Mouse (Mus musculus) embryonic fibroblast, embryonic 13.5 days (primary cell): ENCODE measurements around the gene Aldoc.

Source experiments
- CTCF ChIP-seq: IDR thresholded peaks from 2 replicates; pipeline ENCODE4 v1.5.1; 2011; ENCODE audit warnings: mild to moderate bottlenecking, control low read depth, low read length, moderate library complexity, borderline replicate concordance; ENCODE audit not compliant: insufficient read depth
- POLR2A ChIP-seq: IDR thresholded peaks from 2 replicates; pipeline ENCODE4 v1.6.1; 2011; ENCODE audit warnings: low read depth, mild to moderate bottlenecking, control low read depth, low read length, moderate library complexity

DNA sequence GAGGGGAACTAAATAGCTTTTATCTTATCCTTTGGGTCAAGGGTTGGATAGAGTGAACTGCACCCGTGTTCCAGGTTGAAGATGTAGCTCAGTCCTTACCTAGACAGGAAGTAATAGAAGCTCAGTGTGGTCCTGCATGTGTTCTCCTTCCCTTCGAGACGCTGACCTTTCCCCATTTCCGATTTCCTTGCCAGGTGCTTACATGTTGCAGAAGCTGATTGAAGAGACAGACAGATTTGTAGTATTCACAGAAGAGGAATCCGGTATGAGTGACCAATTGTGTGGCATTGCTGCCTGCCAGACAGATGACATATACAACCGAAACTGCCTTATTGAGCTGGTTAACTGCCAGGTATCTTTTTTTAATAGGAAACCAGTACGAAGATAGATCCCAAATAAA, 43.9 kb upstream of the Aldoc start:
- TF ChIP-seq POLR2A = no peak
- no peak for TF ChIP-seq CTCF
